Mouse (Mus musculus): ENCODE results near the gene Eme2.

The Eme2 gene

GRCm38 (mm10) chr17:24884391-24884790 lies 10.5 kb downstream of the Eme2 start:
- in situ Hi-C loops (cut with MboI; ENCODE audit: low pct_unique_long_range_greater_than_20kb in 1 of 2, low sequenced_read_pairs in 2 of 2, unreplicated experiment in 1 of 2): no loop called here

- in situ Hi-C loops (cut with MboI; ENCODE audit: low pct_unique_long_range_greater_than_20kb in 1 of 2, low sequenced_read_pairs in 2 of 2, unreplicated experiment in 1 of 2): no loop called here
Observed at GRCm38 (mm10) chr17:24881738-24882440, 13.0 kb downstream of the Eme2 start.

- in situ Hi-C loops (cut with MboI; ENCODE audit: low pct_unique_long_range_greater_than_20kb in 1 of 2, low sequenced_read_pairs in 2 of 2, unreplicated experiment in 1 of 2): no loop called here
Observed at GRCm38 (mm10) chr17:24878531-24878930, 16.4 kb downstream of the Eme2 start.

- in situ Hi-C loops (cut with MboI; ENCODE audit: low pct_unique_long_range_greater_than_20kb in 1 of 2, low sequenced_read_pairs in 2 of 2, unreplicated experiment in 1 of 2): no loop called here
Observed at GRCm38 (mm10) chr17:24878117-24878397, 16.8 kb downstream of the Eme2 start.

GRCm38 (mm10) chr17:24877336-24878116 lies 17.4 kb downstream of the Eme2 start:
- in situ Hi-C loops (cut with MboI; ENCODE audit: low pct_unique_long_range_greater_than_20kb in 1 of 2, low sequenced_read_pairs in 2 of 2, unreplicated experiment in 1 of 2): no loop called here

- in situ Hi-C loops (cut with MboI; ENCODE audit: low pct_unique_long_range_greater_than_20kb in 1 of 2, low sequenced_read_pairs in 2 of 2, unreplicated experiment in 1 of 2): no loop called here
Observed at GRCm38 (mm10) chr17:24874989-24875388, 19.9 kb downstream of the Eme2 start.

GRCm38 (mm10) chr17:24874405-24874745 lies 20.5 kb downstream of the Eme2 start:
- in situ Hi-C loops (cut with MboI; ENCODE audit: low pct_unique_long_range_greater_than_20kb in 1 of 2, low sequenced_read_pairs in 2 of 2, unreplicated experiment in 1 of 2): no loop called here

GRCm38 (mm10) chr17:24873695-24874404 lies 21.0 kb downstream of the Eme2 start:
- in situ Hi-C loops (cut with MboI; ENCODE audit: low pct_unique_long_range_greater_than_20kb in 1 of 2, low sequenced_read_pairs in 2 of 2, unreplicated experiment in 1 of 2): no loop called here

GRCm38 (mm10) chr17:24867914-24868313 lies 27.0 kb downstream of the Eme2 start:
- in situ Hi-C loops (cut with MboI; ENCODE audit: low pct_unique_long_range_greater_than_20kb in 1 of 2, low sequenced_read_pairs in 2 of 2, unreplicated experiment in 1 of 2): no loop called here

GRCm38 (mm10) chr17:24865776-24866175 lies 29.1 kb downstream of the Eme2 start, which contains the start of gene Igfals:
Igfals (plus strand) TSS chr17:24865997.
- in situ Hi-C loops (cut with MboI; ENCODE audit: low pct_unique_long_range_greater_than_20kb in 1 of 2, low sequenced_read_pairs in 2 of 2, unreplicated experiment in 1 of 2): no loop called here

GRCm38 (mm10) chr17:24861785-24862184 lies 33.1 kb downstream of the Eme2 start:
- in situ Hi-C loops (cut with MboI; ENCODE audit: low pct_unique_long_range_greater_than_20kb in 1 of 2, low sequenced_read_pairs in 2 of 2, unreplicated experiment in 1 of 2): no loop called here

- in situ Hi-C loops (cut with MboI; ENCODE audit: low pct_unique_long_range_greater_than_20kb in 1 of 2, low sequenced_read_pairs in 2 of 2, unreplicated experiment in 1 of 2): no loop called here
Observed at GRCm38 (mm10) chr17:24860076-24860475, 34.8 kb downstream of the Eme2 start.

GRCm38 (mm10) chr17:24858967-24859366 lies 35.9 kb downstream of the Eme2 start:
- in situ Hi-C loops (cut with MboI; ENCODE audit: low pct_unique_long_range_greater_than_20kb in 1 of 2, low sequenced_read_pairs in 2 of 2, unreplicated experiment in 1 of 2): no loop called here

GRCm38 (mm10) chr17:24857831-24858470 lies 36.9 kb downstream of the Eme2 start:
- in situ Hi-C loops (cut with MboI; ENCODE audit: low pct_unique_long_range_greater_than_20kb in 1 of 2, low sequenced_read_pairs in 2 of 2, unreplicated experiment in 1 of 2): no loop called here

GRCm38 (mm10) chr17:24856589-24856988 lies 38.3 kb downstream of the Eme2 start:
- in situ Hi-C loops (cut with MboI; ENCODE audit: low pct_unique_long_range_greater_than_20kb in 1 of 2, low sequenced_read_pairs in 2 of 2, unreplicated experiment in 1 of 2): no loop called here

- in situ Hi-C loops (cut with MboI; ENCODE audit: low pct_unique_long_range_greater_than_20kb in 1 of 2, low sequenced_read_pairs in 2 of 2, unreplicated experiment in 1 of 2): no loop called here
Observed at GRCm38 (mm10) chr17:24855838-24856464, 38.9 kb downstream of the Eme2 start.

- in situ Hi-C loops (cut with MboI; ENCODE audit: low pct_unique_long_range_greater_than_20kb in 1 of 2, low sequenced_read_pairs in 2 of 2, unreplicated experiment in 1 of 2): no loop called here
Observed at GRCm38 (mm10) chr17:24851381-24852125, 43.3 kb downstream of the Eme2 start.

GRCm38 (mm10) chr17:24850773-24851127 lies 44.1 kb downstream of the Eme2 start:
- in situ Hi-C loops (cut with MboI; ENCODE audit: low pct_unique_long_range_greater_than_20kb in 1 of 2, low sequenced_read_pairs in 2 of 2, unreplicated experiment in 1 of 2): no loop called here
